Comparison of ENCODE assay signal across 18 mouse cellular contexts in genomic region chr5:76182326-76182725, GRCm38 (mm10). TPM values are rescaled to one million over a fixed set of nuclear protein-coding genes. Genes with fewer than 3 reads are reported as not detected.
DNase-seq lines count a peak whose midpoint lies in the region; ATAC-seq and TF ChIP-seq lines count a peak whose summit lies in the region.
"Had no signal": no experiment of that assay in that cellular context is flagged by ENCODE, and none has a peak within 500 bp of the region (broad histone marks: within the 10 kb centered on the region; RNA-seq: fewer than 3 reads in every experiment).

No protein-coding gene starts in this region.

- no peak for TF ChIP-seq EP300 in liver, postnatal 0 days (IDR thresholded peaks at IDR 0.05; ENCODE audit: low read depth)

- no peak for DNase-seq in heart, embryonic 10.5 days (ENCODE audit: low spot score)
- DNase-seq in heart, postnatal 10 days, result no peak
- no peak for DNase-seq in liver, postnatal 0 days
- peak; percentile 69 for DNase-seq in adipocyte (ENCODE audit: low spot score)
- no peak for DNase-seq in testis, postnatal 14 days (ENCODE audit: low spot score)
- DNase-seq: adrenal gland, postnatal 10 days; cerebellum, postnatal 36 days; liver had no signal

- H3K9me3 ChIP-seq in heart, embryonic 10.5 days, result no peaks in the 10 kb centered on the region
- no peaks in the 10 kb centered on the region for H3K9me3 ChIP-seq in liver, postnatal 0 days (ENCODE audit: low read length)
- H3K9me3 ChIP-seq in liver, embryonic 12.5 days (replicated peaks), result no peaks in the 10 kb centered on the region
- no peaks in the 10 kb centered on the region for H3K9me3 ChIP-seq in limb, embryonic 13.5 days
- H3K9me3 ChIP-seq: forebrain, embryonic 13.5 days; G1E; hindbrain, embryonic 10.5 days; intestine, embryonic 15.5 days had no signal

- 0 out of 2 replicates have a peak, but pooled peaks cover 2% of the 10 kb centered on the region for H3K36me3 ChIP-seq in heart, embryonic 10.5 days
- 0 out of 2 replicates have a peak, but pooled peaks cover 3% of the 10 kb centered on the region for H3K36me3 ChIP-seq in liver, postnatal 0 days (replicated peaks; ENCODE audit: insufficient read depth, low read length)
- H3K36me3 ChIP-seq in liver, embryonic 12.5 days, result peaks cover 10% of the 10 kb centered on the region
- 0 out of 2 replicates have a peak, but pooled peaks cover 4% of the 10 kb centered on the region for H3K36me3 ChIP-seq in limb, embryonic 13.5 days
- H3K36me3 ChIP-seq: intestine, embryonic 15.5 days had no signal

- intact Hi-C loops in heart, postnatal 10 days (cut with DNase I), result loop anchor here (2.0 kb wide), 1 partner anchor 42 kb away; the partner anchor contains the start of gene Srd5a3

- 72% methylated on average over 3 of the region's 3 CpGs for WGBS in heart, embryonic 10.5 days
- 77% methylated on average over 3 of the region's 3 CpGs for WGBS in liver, postnatal 0 days (ENCODE audit: insufficient replicate concordance)
- WGBS in liver, embryonic 12.5 days (ENCODE audit: insufficient replicate concordance), result 79% methylated on average over 3 of the region's 3 CpGs
- 44% methylated on average over 3 of the region's 3 CpGs for WGBS in limb, embryonic 13.5 days

- no peak for TF ChIP-seq CTCF in liver, postnatal 0 days (IDR thresholded peaks at IDR 0.05; ENCODE audit: low read depth)

- H3K4me1 ChIP-seq in heart, embryonic 10.5 days, result peaks cover 29% of the 10 kb centered on the region
- peaks cover 27% of the 10 kb centered on the region for H3K4me1 ChIP-seq in liver, postnatal 0 days (ENCODE audit: insufficient read depth)
- peaks cover 38% of the 10 kb centered on the region for H3K4me1 ChIP-seq in liver, embryonic 12.5 days
- peaks cover 38% of the 10 kb centered on the region for H3K4me1 ChIP-seq in limb, embryonic 13.5 days

- no peak for ATAC-seq in liver, postnatal 0 days
- ATAC-seq in liver, embryonic 12.5 days, result no peak
- no peak for ATAC-seq in limb, embryonic 13.5 days (ENCODE audit: low FRiP score, low read depth)
- ATAC-seq: forebrain, embryonic 13.5 days; intestine, embryonic 15.5 days; midbrain, embryonic 16.5 days had no signal

- H3K4me3 ChIP-seq in heart, embryonic 10.5 days, result no peak overlapping the region
- H3K4me3 ChIP-seq in liver, postnatal 0 days (ENCODE audit: low read depth, low read length), result peak overlapping the region; percentile 4; the same call in 1 of the 2 replicates
- H3K4me3 ChIP-seq in liver, embryonic 12.5 days, result no peak overlapping the region
- H3K4me3 ChIP-seq in limb, embryonic 13.5 days, result no peak overlapping the region
- H3K4me3 ChIP-seq: forebrain, embryonic 13.5 days; hindbrain, embryonic 10.5 days; intestine, embryonic 15.5 days; layer of hippocampus, adult 2 months; left cerebral cortex, adult 2 months had no signal

- peak overlapping the region; percentile 15 for H3K4me2 ChIP-seq in liver, postnatal 0 days (ENCODE audit: low read depth, low read length)
- H3K4me2 ChIP-seq in liver, embryonic 12.5 days, result no peak overlapping the region
- peak overlapping the region; percentile 75 for H3K4me2 ChIP-seq in limb, embryonic 13.5 days (replicated peaks)

- H3K9ac ChIP-seq in liver, postnatal 0 days (replicated peaks), result no peak overlapping the region
- no peak overlapping the region for H3K9ac ChIP-seq in liver, embryonic 12.5 days
- no peak overlapping the region for H3K9ac ChIP-seq in limb, embryonic 13.5 days
- H3K9ac ChIP-seq: forebrain, embryonic 13.5 days; intestine, embryonic 15.5 days had no signal

- no peaks in the 10 kb centered on the region for H3K27me3 ChIP-seq in heart, embryonic 10.5 days (ENCODE audit: insufficient read depth, poor library complexity, severe bottlenecking)
- H3K27me3 ChIP-seq in liver, postnatal 0 days (ENCODE audit: insufficient read depth, low read length), result no peaks in the 10 kb centered on the region
- no peaks in the 10 kb centered on the region; the same call in none of the 2 replicates for H3K27me3 ChIP-seq in liver, embryonic 12.5 days (replicated peaks)
- H3K27me3 ChIP-seq in limb, embryonic 13.5 days, result no peaks in the 10 kb centered on the region
- H3K27me3 ChIP-seq: intestine, embryonic 15.5 days had no signal

- peak overlapping the region; percentile 62; the same call in 1 of the 2 replicates for H3K27ac ChIP-seq in heart, embryonic 10.5 days
- H3K27ac ChIP-seq in liver, postnatal 0 days (ENCODE audit: low read depth), result peak overlapping the region; percentile 46; the same call in 1 of the 2 replicates
- no peak overlapping the region for H3K27ac ChIP-seq in liver, embryonic 12.5 days
- peak overlapping the region; percentile 52; the same call in 1 of the 2 replicates for H3K27ac ChIP-seq in limb, embryonic 13.5 days
- H3K27ac ChIP-seq: forebrain, embryonic 13.5 days; hindbrain, embryonic 10.5 days; intestine, embryonic 15.5 days; kidney, postnatal 0 days; layer of hippocampus, adult 2 months; left cerebral cortex, adult 2 months had no signal

RNA-seq across cellular contexts. Expression of gene Tmem165, which starts 1.4 kb away (rescaled TPM):
- 71.1 and 101 TPM in 2 replicates for polyA plus RNA-seq in heart, embryonic 10.5 days (2016; fragmentation: Nextera tagmentation; extraction: Ambion mirVana)
- 10 to 100 TPM; 39.4 to 42.2 TPM for total RNA-seq in heart, postnatal 10 days (2021)
- polyA plus RNA-seq in liver, postnatal 0 days (2015; fragmentation: Nextera tagmentation; extraction: Ambion mirVana), result 20.9 and 25.6 TPM in 2 replicates
- 57.4 and 59.9 TPM in 2 replicates for polyA plus RNA-seq in liver, embryonic 12.5 days (2016; fragmentation: Nextera tagmentation; extraction: Ambion mirVana)
- polyA plus RNA-seq in limb, embryonic 13.5 days (2015; fragmentation: Nextera tagmentation; extraction: Ambion mirVana), result 108 and 111 TPM in 2 replicates

RNA-seq across cellular contexts. Expression of gene Srd5a3, which starts 42.3 kb away (rescaled TPM):
- 31.0 and 32.6 TPM in 2 replicates for polyA plus RNA-seq in heart, embryonic 10.5 days (2016; fragmentation: Nextera tagmentation; extraction: Ambion mirVana)
- 10 to 100 TPM; 17.1 to 18.3 TPM for total RNA-seq in heart, postnatal 10 days (2021)
- polyA plus RNA-seq in liver, postnatal 0 days (2015; fragmentation: Nextera tagmentation; extraction: Ambion mirVana), result 15.4 and 15.6 TPM in 2 replicates
- polyA plus RNA-seq in liver, embryonic 12.5 days (2016; fragmentation: Nextera tagmentation; extraction: Ambion mirVana), result 16.6 and 17.4 TPM in 2 replicates
- polyA plus RNA-seq in limb, embryonic 13.5 days (2015; fragmentation: Nextera tagmentation; extraction: Ambion mirVana), result 35.5 and 36.9 TPM in 2 replicates
